Mouse (Mus musculus) olfactory bulb, adult 2 months (tissue): ENCODE measurements at regions not wholly inside any gene's neighbourhood (a gene's known extent, or its start where the extent isn't known, plus 50 kb on each side); places are given as distances from the start of the nearest gene placed in this dataset.

Experiments
- CTCF ChIP-seq: fragments of 200-500 bp; IDR thresholded peaks from 2 replicates; pipeline ENCODE4 v1.5.1; 2012; ENCODE audit warnings: low read depth, mild to moderate bottlenecking, low read length, moderate library complexity; ENCODE audit not compliant: insufficient read depth
- POLR2A ChIP-seq: fragments of 200-500 bp; IDR thresholded peaks from 2 replicates; pipeline ENCODE4 v1.6.1; 2012; ENCODE audit warnings: mild to moderate bottlenecking, low read depth, low read length, moderate library complexity; ENCODE audit not compliant: insufficient read depth

DNA sequence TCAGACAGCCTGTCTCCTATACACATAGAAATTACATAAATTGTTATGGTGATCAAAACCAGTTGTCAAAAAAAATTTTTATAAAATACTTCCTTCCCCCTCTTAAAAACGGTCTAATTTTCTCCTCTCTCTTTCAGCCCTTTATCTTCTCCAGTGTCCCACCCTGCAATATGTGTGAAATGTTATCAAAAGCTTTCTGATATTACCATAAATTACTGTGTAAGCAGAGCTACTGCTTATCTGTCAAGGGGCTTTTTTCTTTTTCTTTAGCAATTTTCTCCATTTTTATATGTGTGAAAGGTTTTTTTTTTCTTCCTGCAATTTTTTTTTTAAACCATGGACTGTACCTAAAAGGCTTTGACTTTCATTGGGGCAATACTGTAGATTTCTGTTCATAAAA is 508.4 kb upstream of the Adgrl2 start:
- no peak for TF ChIP-seq CTCF
- no peak for TF ChIP-seq POLR2A
